Mouse (Mus musculus): ENCODE measurements around the gene Top1.

Gene Top1

DNA sequence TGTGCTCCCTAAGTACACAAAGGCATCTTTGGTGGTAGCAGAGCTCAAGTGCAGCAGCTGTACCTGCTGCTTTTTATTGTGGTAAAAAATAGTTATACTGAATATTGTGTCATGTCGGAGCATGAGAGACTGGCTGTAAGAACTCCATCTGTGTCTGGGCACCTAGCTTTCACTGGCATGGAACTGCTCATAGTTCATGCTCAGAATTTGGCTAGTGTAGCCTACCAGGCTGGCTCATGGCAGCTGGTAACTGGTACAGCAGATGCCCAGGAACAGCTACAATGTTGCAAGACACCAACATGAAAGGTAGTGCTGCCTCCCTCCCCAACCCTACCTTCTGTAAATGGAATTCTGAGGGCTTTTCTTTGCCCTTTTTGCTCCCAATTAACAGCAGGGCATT is 9.9 kb downstream of the Top1 start:
- TF ChIP-seq GATA4 (IDR thresholded peaks at IDR 0.05; ENCODE audit: insufficient replicate concordance, low read length) = no peak

DNA sequence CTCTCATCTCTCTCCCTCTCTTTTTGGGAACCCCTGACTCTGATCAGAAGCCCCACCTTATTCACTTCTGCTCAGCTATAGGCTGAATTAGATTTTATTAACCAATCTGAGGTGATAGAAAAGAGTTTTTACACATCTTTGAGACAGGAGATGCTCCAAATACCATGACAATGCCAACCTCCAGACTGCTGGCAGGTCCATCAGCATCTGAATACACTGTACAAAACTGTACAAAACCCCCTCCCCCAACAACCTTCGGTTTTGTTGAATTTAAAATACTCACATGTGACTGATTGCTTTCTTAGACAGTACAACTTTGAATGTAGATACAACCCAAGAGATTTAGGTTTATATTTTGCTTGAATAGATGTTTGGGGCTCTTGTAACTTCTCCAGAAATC is 10.5 kb downstream of the Top1 start:
- no peak for TF ChIP-seq GATA4 (IDR thresholded peaks at IDR 0.05; ENCODE audit: insufficient replicate concordance, low read length)

DNA sequence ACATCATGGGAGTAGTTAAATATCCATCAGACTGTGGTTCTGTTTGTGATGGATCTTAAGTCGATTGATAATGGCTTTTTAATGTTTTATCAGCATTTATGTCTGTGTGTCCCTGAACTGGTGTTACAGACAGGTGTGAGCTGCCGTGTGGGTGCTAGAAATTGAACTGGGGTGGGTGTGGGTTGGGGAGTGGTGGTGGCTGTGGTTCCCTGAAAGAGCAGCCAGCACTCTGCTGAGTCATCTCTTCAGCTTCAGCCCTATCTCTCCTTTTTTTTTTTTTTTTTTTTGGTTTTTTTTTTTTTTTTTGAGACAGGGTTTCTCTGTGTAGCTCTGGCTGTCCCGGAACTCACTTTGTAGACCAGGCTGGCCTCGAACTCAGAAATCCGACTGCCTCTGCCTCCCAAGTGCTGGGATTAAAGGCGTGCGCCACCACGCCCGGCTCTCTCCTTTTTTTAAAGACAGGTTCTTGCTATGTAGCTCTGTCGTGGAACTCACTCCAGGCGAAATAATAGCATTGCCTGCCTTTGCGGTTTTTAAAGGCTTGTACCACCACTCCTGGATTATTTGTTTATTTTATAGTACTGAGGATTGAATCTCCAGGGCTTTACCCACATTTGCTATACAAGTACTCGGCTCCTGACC is 12.2 kb downstream of the Top1 start:
- TF ChIP-seq GATA4 (IDR thresholded peaks at IDR 0.05; ENCODE audit: insufficient replicate concordance, low read length) = no peak

DNA sequence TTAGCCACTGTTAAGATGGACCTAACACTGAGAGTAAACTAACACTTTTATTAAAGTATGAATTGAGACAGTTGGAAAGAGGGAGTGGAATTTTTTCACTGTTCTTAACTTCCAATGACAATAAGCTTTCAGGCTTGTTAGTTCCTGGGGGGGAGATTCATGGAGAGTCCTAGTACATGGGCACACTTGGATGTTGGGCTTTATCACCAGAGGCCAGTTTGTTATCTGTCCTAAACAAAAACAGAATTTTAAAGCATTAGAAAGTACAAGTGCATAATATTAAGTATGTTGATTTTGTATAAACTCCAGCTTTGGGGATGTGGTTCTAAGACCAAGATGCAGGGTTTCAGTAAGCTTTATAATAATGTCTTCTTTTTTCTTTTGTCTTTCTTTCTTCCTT is 13.1 kb downstream of the Top1 start:
- TF ChIP-seq GATA4 (IDR thresholded peaks at IDR 0.05; ENCODE audit: insufficient replicate concordance, low read length) = no peak

DNA sequence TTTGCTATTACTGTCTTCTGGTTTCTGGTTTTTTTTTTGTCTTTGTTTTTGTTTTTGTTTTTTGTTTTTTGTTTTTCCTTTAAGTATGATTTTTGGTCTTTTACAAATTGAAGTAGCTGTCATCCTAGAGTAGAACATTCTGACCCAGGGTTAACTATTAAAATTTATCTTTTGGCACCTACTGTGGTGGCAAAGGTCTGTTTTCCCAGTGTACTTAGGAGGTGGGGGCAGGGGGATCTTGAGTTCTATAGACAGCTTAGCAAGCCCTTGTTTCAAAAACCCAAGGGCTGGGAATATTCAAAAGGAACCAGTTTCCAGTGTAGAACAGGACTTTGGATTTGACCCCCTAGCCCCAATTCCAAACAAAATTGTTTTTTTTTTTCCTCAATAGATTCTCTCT is 18.7 kb downstream of the Top1 start:
- no peak for TF ChIP-seq GATA4 (IDR thresholded peaks at IDR 0.05; ENCODE audit: insufficient replicate concordance, low read length)

DNA sequence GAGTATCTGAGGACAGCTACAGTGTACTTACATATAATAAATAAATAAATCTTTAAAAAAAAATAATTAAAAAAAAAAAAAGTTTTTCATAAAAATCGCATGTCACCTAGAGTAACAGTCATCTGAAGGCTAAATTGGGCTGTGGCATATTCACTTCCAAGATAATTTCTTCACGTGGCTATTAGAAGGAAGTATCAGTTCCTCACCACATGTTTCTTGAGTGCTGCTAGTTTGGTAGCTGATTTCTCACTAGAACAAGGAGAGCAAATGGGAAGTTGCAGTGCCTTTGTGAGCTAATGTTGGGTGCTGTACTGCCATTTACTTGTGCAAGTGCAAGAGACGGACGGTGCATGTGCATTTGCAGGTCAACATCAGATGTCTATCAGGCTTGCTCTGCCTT is 21.6 kb downstream of the Top1 start:
- TF ChIP-seq GATA4 (IDR thresholded peaks at IDR 0.05; ENCODE audit: insufficient replicate concordance, low read length) = no peak

DNA sequence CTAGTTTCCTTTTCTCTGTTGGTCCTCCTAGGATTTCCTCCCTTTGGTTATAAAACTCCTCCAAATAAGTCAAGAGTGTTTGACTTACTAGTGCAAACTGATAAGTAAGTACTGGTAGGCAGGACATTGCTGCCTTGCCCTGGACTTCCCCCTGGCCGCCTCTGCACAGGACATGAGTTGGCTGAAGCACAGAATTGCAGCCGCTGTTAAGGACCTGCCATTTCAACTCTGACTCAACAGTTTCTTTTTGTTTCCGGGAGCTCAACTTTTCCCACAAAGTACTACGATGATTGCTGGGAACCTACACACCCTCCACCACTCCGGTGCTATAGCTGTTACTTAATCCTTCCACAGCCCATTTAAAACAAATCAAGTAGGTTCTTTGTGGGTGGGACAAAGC is 54.6 kb downstream of the Top1 start:
- TF ChIP-seq GATA4 (IDR thresholded peaks at IDR 0.05; ENCODE audit: insufficient replicate concordance, low read length) = peak; percentile 60; the same call in 1 of the 2 replicates

DNA sequence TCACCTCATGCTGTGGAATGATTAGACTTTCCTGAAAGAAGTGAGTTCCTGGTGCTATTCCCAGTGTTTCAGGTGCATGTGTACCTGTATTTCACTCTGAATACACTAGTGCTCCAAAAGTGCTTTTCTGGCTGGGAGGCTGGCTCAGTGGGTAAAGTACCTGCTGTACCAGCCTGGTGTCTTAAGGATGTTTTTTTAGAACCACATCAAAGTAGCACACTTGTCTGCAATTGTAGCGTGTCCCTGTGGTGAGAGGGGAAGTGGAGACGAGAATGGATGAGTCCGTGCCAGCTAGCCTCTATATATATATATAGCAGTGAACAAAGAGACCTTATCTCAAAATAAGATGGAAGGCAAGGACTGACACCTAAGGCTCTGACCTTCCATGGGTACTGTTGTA is 55.9 kb downstream of the Top1 start:
- no peak for TF ChIP-seq GATA4 (IDR thresholded peaks at IDR 0.05; ENCODE audit: insufficient replicate concordance, low read length)

DNA sequence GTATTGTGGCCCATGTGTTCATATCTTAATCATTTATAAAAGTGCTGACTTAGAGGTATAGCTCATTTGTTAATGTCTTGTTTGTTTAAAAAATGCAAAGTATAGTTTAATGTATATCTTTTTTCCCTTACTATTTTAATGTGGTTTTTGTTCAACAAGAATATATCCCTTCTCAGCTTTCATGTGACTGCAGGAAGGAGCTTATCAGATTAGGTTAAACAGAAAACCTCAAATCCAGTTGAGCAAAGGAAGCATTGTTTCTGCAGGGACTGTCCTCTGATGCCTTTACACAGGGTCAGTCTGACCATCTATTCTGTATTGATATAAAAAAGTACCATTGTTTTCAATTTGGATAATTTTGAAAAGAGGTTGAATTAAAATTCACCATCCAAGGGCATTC is 57.1 kb downstream of the Top1 start:
- TF ChIP-seq GATA4 (IDR thresholded peaks at IDR 0.05; ENCODE audit: insufficient replicate concordance, low read length) = no peak

DNA sequence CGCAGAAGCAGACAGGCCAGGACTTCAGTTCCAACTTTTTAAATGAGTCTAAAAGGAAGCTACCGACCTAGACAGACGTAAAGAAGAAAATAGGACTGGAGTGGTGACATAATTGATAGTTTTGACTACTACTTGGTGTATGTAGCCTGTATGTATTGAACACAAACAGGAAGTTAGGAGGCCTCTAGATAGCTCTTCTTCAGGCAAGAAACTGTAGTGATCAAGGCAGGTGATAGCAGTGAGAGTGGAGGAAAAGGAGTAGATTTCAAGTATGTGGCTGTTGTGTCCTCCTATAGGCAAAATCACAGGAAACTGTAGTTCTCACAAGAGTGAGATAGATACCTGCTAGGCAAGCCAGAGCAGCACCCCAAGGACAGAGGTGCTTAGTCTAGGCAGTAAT is 62.0 kb downstream of the Top1 start:
- TF ChIP-seq GATA4 (IDR thresholded peaks at IDR 0.05; ENCODE audit: insufficient replicate concordance, low read length) = no peak

DNA sequence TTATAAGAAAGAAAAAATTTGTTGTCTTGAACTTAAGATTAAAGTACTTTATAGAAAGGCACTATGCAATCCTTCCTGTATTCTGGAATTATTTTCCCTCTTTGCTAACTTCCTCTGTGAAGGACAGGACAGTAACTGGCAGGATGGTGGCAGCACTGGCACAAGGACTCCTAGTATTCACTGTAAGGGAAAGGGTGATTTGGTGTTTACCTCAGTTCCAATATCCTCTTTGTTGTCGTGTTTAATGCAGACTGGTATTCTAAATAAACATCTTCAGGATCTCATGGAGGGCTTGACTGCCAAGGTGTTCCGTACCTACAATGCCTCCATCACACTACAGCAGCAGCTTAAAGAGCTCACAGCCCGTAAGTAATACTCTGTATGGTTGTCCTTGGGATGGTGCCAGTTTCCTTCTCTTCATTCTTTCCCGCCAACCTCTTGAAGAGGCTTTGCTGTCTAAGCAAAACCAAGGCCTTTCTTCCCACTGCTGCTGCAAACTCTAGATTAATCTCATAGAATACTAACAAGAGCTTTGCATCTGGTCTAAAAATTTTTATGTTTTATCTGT is 69.9 kb downstream of the Top1 start:
- TF ChIP-seq GATA4 (IDR thresholded peaks at IDR 0.05; ENCODE audit: insufficient replicate concordance, low read length) = no peak

DNA sequence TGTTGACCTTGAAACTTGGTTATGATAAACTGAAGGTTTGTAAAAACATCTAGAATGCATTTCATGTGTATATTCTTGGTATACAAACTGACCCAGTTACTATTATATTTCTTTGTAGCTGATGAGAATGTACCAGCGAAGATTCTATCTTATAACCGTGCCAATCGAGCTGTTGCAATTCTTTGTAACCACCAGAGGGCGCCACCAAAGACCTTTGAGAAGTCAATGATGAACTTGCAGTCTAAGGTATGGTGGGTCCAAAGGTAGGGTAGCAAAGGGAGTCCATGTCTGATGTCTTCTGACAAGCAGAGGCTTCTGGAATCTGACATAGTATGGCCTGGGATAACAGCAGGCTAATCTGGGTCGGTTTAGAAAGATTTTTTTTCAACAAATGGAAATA is 71.6 kb downstream of the Top1 start:
- TF ChIP-seq GATA4 (IDR thresholded peaks at IDR 0.05; ENCODE audit: insufficient replicate concordance, low read length) = no peak

DNA sequence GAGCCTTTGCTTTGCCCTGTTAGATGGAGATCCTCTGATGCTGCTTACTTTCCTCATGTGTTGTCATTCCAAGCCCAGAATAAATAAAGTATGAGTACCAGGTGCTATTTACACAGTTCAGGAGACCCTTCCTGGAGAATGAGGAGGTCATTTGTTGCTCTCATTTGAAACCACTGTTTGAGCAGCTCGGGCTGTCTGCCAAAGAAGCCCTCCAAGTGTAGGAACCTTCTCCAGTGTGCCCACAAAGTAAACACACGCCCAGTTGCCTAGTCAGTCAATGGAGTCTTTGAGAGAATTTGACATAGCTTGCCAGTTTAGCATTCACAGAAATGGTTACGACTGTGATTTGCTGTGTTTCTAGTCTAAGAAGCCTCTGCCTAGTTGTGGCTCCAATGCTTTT is 73.1 kb downstream of the Top1 start:
- no peak for TF ChIP-seq GATA4 (IDR thresholded peaks at IDR 0.05; ENCODE audit: insufficient replicate concordance, low read length)

DNA sequence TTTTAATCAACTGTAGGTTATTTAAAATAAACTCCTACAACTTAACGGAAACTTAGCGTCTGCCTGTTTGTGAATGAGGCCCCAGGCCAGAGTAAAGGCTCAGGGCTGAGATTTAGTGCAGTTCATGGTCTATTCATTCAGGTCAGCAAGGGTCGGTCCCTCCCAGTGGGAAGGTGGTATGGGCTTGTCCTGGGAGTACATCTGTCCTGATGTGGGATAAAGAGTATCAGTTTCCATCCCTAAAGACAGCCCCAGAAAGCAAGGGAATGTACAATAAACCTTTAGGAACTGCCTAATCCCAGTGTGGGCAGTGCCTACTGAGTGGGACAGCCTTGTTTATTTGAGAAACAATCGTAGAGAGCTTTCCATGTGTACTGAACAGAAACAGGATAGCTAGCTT is 77.0 kb downstream of the Top1 start:
- no peak for TF ChIP-seq GATA4 (IDR thresholded peaks at IDR 0.05; ENCODE audit: insufficient replicate concordance, low read length)

DNA sequence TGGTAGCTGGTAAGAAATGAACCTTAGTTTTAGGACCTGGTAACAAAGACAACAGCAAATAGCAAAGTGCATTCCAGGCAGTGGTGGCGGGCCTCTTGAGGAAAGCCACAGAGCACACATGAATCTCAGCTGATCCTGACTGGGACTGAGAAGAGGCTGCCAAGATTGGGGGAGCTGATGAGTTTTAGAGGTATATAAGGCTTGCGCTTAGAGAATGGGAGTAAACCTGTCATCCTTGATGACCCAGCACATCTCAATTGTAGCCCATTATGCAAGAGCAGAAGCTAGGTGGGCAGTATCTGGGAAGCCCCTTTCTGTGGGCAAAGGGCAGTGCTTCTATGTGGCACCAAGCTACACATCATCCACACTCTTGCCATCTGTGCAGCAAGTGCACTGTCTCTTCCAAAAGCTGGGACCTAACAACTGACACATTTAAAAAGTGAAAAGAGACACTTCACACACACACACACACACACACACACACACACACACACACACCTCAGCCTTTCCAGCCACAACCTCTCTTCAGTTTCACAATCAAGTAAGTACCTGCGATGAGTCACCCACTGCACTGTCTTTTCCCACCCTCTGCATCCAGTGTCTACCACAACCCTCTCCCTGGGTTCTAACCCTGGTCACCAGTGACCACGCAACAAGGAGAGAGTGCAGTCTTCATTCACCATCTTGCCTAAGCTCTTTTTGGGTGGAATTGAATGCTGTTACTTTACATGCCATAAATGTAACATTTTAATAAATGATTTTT is 78.1 kb downstream of the Top1 start:
- TF ChIP-seq GATA4 (IDR thresholded peaks at IDR 0.05; ENCODE audit: insufficient replicate concordance, low read length) = no peak

DNA sequence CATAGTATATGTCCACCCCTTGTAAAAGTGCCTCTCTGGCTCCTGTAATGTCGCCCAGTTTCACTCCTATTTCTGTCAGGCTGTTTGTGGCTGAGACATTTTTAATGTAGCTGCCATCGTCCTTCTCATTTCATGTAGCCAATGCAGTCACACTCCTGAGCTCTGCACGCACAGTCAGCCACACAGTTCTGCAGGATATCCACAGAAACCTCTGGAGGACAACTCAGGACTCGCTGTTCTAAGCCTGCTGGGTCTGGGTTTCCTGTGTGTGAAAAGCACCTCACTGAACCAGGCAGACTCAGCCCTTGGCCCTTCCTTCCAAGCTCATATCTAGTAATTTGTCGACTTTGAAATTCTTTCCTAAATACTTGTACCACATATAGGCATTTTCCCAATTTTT is 78.8 kb downstream of the Top1 start:
- TF ChIP-seq GATA4 (IDR thresholded peaks at IDR 0.05; ENCODE audit: insufficient replicate concordance, low read length) = no peak

All from liver, adult (tissue).